Mouse (Mus musculus) MEL-GATA-1-ER (cell line): ENCODE measurements at regions not wholly inside any gene's neighbourhood (a gene's known extent, or its start where the extent isn't known, plus 50 kb on each side); places are given as distances from the start of the nearest gene placed in this dataset.
A peak's percentile ranks its signal among the peaks of the same experiment; 100 is the strongest.

Experiments used
- DNase-seq: peaks from one replicate; pipeline ENCODE4 v3.0.0-alpha.2; 2012; ENCODE audit warnings: low read depth; ENCODE audit errors: extremely low read depth

DNA sequence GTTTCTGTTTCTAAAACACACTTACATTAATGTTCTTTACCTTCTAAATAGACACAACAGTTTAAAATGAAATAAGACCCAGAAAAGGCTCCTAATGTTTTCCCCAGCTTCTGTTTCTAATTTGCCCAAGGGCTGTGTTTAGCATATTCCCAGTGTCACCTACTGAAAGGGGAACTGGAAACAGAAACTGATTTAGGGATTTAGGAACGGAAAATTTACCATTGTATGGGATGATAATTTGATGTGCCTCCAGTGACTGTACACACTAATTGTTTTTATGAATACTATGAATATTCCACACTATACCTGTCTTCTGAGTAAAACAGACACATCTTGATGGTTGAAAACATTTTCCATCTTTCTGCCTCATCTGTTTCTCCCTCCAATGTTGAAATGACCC lies 728.0 kb upstream of the Cited2 start:
- DNase-seq: no peak

- DNase-seq: peak; percentile 4
These were observed 726.1 kb upstream of the Cited2 start for GRCm38 (mm10) chr10:16996820-16997466.

DNA sequence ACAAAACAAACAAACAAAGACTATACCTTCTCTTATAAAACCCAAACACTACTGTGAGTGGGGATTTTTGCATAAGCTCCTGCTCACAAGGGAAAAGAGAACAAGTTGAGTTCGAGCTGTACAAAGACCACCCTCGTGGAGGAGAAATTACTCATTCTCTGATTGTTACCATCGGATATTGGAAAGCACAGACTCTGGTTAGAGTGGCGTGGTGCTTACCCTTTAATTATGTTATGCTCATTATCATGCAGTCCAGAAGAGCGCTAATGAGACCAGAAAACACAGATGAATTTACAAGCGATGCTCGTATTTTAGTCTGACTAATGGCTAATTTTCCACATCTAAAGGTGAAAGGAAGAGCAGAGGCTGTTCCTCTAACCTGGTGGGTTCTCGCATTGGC lies 721.7 kb upstream of the Cited2 start:
- no peak for DNase-seq

DNA sequence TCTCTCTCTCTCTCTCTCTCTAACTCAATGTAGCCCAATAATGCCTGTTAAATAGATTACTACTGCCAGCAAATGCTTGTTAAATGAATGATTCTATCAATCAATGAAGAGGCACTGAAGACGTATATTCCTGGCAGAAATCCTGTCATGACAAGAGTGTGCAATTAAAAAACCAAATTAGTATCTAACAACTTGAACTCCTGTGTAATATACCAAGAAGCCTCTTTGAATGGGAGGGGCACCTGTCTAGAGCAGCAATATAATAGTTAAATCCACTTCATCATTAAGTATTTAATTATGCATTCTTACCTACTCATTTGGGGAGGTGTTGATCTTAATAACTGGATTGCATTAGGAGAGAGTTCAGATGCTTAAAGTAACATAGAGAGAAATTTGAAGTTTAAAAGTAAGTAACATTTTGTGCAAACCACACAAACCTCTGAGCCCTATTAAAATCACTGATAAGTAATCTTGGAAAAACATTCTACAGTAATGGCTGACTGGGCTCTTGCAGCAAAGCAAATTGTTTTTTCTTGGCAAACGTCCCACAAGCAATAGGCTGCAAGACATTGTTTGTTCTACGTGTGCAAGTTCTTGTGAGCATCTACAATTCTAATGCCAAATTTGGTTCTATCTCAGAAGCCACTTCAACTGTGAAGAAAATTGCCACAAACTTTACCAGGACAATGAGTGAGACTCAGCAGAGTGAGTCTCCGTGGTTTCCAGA lies 719.7 kb upstream of the Cited2 start:
- DNase-seq: no peak

DNA sequence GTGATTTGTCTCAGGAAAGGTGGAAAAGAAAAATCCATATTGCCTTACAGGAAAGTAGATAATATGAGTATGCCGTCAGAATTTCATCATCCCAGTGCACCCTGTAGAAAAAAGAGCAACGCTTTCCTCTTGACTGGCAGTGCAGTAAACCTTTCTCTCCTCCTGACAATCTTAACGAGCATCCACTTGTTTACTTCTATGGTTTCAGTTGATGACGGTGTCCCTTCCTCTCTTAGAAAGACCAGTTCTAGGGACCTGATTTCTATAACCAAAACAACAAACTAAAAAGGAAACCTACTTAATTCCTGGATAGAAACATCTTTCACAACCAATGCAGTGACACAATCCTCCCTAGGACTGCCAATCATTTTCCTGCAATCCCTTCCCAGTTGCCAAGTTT lies 714.3 kb upstream of the Cited2 start:
- DNase-seq: no peak

DNA sequence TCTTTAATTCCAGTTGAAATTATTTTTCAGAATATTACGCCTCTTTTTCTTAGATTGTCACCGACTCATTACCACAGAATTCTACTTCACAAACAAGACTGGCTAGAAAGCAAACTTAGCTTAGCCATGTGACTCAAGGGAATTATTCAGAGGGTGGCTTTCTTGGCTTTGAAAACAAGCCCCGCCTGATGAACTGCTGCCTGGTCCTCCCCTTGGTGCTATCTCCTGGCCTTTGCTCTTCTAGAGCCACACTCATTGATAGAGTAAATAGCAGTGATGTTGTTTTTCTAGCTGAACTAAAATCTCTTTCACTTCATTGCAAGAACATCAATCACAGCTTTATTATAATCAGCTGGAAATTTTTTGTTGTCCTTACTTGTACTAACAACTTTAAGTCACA lies 713.0 kb upstream of the Cited2 start:
- no peak for DNase-seq

DNA sequence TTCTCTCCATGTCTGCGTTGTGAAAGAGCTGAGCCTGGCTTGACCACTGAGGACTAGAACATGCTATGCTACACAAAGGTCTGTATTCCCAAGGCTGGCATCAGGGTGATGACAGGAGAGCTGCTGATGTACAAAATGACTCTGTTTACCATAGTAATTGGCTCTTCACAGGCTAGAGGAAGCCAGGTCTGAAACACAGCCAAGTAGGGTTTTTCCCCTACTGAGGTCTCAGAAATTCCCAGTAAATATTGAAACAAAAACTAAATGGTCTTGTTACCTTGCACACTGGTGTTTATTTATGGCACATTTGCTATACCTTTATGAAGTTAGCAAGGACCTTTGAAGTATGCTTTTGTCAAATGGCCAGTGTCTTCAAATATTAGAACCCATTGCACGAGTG lies 711.1 kb upstream of the Cited2 start:
- DNase-seq: no peak

DNA sequence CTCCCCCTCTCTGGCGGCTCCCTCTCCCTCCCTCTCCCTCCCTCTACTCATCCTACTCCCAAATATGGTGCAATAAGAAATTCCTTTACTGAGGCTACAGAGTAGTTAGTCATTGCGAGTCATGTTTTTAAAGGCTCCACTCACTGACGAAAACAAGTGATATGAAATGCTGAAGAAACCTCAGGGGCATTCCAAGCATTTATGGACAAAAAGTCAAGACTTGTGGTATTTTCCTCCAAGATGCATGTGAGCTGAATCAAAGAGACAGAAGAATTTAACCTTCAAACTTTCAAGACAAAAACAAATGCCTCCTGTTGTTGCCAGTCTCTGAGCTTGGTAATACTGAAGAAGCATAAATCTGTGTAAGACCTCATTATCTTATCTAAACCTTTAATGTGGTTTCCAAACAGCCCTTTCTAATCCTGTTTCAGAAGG lies 710.5 kb upstream of the Cited2 start:
- no peak for DNase-seq

DNA sequence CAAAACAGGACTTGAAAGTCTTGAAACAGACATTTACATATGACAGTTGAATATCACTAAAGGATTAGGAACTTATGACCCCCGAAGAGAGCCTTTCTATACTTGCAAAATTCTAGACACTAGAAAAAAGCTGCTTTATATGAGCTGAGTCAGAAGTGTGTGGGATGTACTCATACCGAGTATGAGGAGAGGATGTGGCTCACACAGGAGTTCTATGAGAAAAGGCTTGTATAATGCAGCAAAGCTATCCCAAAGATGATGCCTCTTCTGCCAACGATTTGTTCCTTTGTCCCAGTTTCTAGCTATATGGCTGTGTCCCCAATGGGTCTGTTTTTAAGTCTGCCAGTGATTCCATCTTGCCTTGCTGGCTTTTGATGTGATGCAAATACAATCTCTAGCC lies 708.2 kb upstream of the Cited2 start:
- no peak for DNase-seq

DNA sequence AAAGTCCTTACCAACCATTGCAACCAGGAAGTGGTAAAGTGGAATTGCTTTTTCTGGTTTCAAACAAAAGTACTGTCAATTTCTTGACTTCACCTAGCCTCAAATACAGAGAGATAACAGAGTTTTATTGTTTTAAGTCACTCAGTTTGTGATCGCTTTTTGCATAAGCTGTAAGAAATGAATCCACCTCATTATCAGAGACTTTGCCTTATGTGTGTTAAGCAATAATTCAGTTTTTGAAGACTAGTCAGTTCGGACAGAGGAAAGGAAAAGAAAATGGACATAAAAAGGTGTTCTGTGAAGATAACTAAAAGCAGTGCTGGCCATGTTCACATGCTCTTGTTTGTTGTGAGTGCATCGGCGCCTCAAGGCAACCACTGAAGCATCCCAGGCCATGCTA lies 706.2 kb upstream of the Cited2 start:
- DNase-seq: no peak

DNA sequence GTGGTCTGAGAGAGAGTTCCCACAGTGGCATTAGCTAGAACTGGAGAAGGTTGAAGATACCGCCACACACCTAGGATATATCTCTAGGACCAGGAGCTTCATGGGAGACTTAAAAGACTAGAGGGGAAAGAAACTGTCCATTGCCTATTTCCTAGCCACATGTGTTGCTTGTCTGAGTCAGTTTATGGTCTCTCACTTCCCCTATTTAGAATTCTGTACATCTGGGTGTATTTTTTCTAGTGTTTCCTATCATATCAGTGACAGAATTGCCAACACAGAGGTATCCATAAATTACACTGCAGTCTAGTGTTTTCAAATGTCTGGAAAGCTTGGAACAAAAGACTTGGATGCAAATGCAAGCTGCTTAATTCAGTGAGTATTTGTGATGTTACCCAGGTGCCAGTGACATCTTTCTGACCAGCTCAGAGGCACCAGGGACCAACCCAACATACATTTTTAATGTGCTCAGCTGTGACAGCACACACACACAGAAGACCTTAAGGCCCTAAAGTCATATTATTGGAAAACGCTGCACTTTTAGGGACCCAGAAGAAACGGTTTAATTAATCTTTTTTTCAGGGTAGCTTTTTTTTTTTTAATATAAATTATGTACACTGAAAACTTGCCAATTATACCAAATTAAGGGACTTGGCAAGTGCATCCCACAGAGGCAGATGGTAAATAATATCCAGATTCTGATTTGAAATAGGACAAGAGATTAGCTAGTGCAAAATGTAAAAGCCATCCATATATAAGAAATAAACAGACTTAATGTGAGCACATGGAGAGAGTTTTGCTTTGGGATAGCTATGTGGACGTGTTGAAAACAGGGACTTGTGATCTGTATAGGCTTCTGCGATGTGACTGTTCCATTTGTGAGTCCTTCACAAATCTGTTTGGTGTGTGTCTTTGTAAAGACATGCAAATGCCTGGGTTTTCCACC lies 700.5 kb upstream of the Cited2 start:
- DNase-seq: no peak

DNA sequence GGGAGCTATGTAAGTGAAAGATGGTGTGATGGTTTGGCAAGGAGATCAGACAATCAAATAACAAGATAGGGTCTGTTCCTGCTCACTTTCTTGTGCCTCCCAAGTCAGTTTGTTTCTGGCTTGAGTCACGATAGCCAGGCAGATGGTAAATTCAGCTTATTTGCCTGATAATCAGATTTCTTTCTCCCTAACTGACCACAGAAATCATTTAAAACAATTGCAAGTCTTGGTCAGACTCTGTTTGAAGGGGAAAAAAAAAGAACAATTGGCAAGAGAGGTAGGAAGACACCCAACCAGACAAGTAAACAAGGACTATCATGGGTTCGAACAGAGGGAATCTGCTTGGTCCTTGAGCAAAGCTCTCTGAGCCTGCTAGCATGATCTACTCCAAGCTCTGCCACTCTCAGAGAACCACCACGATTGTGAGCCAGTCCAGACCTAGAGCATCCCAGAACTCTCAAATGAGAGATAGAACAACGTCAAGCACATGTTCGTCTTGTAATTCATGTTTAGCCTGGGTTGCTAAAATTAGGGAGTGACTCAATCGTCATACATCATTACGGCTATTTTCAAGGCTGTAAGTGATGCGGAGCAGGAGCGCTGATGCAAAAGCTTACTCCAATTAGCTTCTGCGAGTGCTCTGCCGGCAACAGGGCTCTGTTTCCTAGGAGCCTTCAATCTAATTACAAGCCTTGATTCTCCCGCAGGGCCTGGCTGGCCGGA lies 699.3 kb upstream of the Cited2 start:
- DNase-seq: no peak

GRCm38 (mm10) chr10:17024294-17024665 lies 698.7 kb upstream of the Cited2 start:
- DNase-seq: no peak

- DNase-seq: no peak
These were observed 687.9 kb upstream of the Cited2 start for GRCm38 (mm10) chr10:17034892-17035775.

DNA sequence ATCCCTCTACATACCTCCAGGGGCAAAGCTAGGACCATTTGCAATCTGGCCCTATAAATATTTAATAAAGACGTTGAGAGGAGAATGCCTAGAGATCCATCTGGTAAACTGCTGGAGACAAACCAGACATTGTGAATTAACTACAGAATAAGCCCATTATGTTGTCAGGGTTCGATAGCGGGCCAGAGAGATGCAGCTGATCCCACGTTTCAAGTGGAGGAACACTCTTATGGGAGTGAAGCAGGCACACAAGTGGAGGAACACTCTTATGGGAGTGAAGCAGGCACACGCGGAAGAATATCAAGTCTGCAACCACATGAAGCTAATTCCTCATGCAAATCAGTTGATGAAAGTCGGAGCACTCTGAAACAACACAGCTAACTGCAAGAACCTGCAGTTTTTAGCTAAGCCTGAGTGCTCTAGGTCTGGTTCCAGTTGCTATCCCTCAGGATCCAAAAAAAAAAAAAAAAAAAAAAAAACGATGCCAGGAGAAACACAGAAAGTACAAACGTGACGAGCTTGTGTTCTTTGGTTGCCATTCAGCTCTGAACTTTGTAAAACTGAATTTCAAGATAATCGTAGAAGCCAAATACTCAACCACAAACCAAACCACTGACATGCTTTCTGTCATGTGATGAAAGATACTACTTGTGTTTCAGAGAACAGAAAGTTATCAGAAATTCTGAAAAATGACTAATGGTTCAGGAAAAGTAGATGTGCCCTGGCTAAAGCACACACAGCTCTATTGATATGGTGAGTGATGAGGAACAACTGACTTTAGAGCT lies 684.6 kb upstream of the Cited2 start:
- DNase-seq: peak; percentile 26

- DNase-seq: no peak
These were observed 680.9 kb upstream of the Cited2 start for GRCm38 (mm10) chr10:17042090-17042489.

- DNase-seq: no peak
These were observed 680.0 kb upstream of the Cited2 start for GRCm38 (mm10) chr10:17042973-17043372.

DNA sequence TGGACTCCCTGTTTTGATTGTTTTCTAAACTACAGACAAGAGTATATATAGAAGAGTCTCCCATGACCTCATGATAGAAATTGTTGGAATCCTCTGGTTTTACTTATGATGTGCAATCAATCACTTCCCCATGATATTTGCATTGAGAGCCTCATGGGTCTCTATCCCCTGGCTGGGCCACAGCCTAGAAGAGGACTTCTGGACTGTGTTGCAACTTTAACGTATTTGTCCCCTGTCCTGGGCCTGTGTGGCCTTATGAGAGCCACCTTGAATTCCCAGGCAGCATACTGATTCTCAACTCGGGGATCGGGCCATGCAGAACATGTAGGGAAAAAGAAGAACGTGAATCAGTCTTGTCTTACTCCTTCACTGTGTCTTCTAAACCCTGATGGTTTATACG lies 676.3 kb upstream of the Cited2 start:
- DNase-seq: no peak

GRCm38 (mm10) chr10:17072906-17073305 lies 650.1 kb upstream of the Cited2 start:
- no peak for DNase-seq

- no peak for DNase-seq
These were observed 649.0 kb upstream of the Cited2 start for GRCm38 (mm10) chr10:17074013-17074401.
